Mouse (Mus musculus): ENCODE results near the gene 2900011O08Rik. TPM values are rescaled to one million over a fixed set of nuclear protein-coding genes. Genes with fewer than 3 reads are reported as not detected.

2900011O08Rik gene
- total RNA-seq, 2 experiments from 2014 or later, result 292 to 312 TPM

GRCm38 (mm10) chr16:14120941-14121340 is 134.5 kb downstream of the 2900011O08Rik start:
- intact Hi-C loops (cut with DNase I), result loop anchor here (10.0 kb wide), 1 partner anchor 286 kb away; no protein-coding TSS in a partner anchor
- no peak for DNase-seq (ENCODE audit: extremely low spot score in 1 of 2, low spot score in 2 of 2)

GRCm38 (mm10) chr16:14121563-14121962 is 135.2 kb downstream of the 2900011O08Rik start:
- intact Hi-C loops (cut with DNase I), result loop anchor here (10.0 kb wide), 1 partner anchor 287 kb away; no protein-coding TSS in a partner anchor
- DNase-seq (ENCODE audit: extremely low spot score in 1 of 2, low spot score in 2 of 2), result no peak

GRCm38 (mm10) chr16:14122586-14122985 is 136.2 kb downstream of the 2900011O08Rik start:
- intact Hi-C loops (cut with DNase I), result loop anchor here (10.0 kb wide), 1 partner anchor 288 kb away; no protein-coding TSS in a partner anchor

GRCm38 (mm10) chr16:14123901-14124300 is 137.5 kb downstream of the 2900011O08Rik start:
- no peak for DNase-seq (ENCODE audit: extremely low spot score in 1 of 2, low spot score in 2 of 2)
- intact Hi-C loops (cut with DNase I), result loop anchor here (10.0 kb wide), 1 partner anchor 289 kb away; no protein-coding TSS in a partner anchor

More at GRCm38 (mm10) chr16:14122586-14122985, 136.2 kb downstream of the 2900011O08Rik start:
- DNase-seq (ENCODE audit: extremely low spot score in 1 of 2, low spot score in 2 of 2), result no peak

- intact Hi-C loops (cut with DNase I), result loop anchor here (10.0 kb wide), 1 partner anchor 290 kb away; no protein-coding TSS in a partner anchor
Measured at GRCm38 (mm10) chr16:14124709-14125108, 138.3 kb downstream of the 2900011O08Rik start.

GRCm38 (mm10) chr16:14125253-14125652 is 138.8 kb downstream of the 2900011O08Rik start:
- no peak for DNase-seq (ENCODE audit: extremely low spot score in 1 of 2, low spot score in 2 of 2)
- intact Hi-C loops (cut with DNase I), result loop anchor here (10.0 kb wide), 1 partner anchor 290 kb away; no protein-coding TSS in a partner anchor

More at GRCm38 (mm10) chr16:14124709-14125108, 138.3 kb downstream of the 2900011O08Rik start:
- DNase-seq (ENCODE audit: extremely low spot score in 1 of 2, low spot score in 2 of 2), result no peak

- DNase-seq (ENCODE audit: extremely low spot score in 1 of 2, low spot score in 2 of 2), result no peak
- intact Hi-C loops (cut with DNase I), result loop anchor here (10.0 kb wide), 1 partner anchor 294 kb away; no protein-coding TSS in a partner anchor
Measured at GRCm38 (mm10) chr16:14128977-14129376, 142.6 kb downstream of the 2900011O08Rik start.

GRCm38 (mm10) chr16:14130796-14131195 is 144.4 kb downstream of the 2900011O08Rik start:
- no peak for DNase-seq (ENCODE audit: extremely low spot score in 1 of 2, low spot score in 2 of 2)
- intact Hi-C loops (cut with DNase I), result no loop called here

DNA sequence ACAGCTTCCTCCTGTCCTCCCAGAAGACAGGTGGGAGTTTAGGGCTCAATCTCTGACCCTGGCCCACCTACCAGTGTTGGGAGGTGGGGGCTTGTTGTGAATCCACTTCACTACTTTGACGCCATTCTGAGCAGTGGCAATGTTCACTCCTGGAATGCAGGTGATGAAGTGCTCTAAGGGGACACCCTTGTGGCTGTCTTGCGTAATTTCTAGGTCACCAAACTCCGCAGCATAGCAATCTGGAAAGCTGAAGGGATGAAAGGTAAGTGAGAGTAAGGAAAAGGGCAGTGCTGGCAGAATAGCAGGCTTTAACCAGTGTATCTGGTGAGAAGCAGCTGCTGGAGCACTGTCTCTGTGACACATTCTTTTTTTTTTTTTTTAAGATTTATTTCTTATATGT is 145.0 kb downstream of the 2900011O08Rik start:
- no peak for DNase-seq (ENCODE audit: extremely low spot score in 1 of 2, low spot score in 2 of 2)
- intact Hi-C loops (cut with DNase I), result no loop called here

DNA sequence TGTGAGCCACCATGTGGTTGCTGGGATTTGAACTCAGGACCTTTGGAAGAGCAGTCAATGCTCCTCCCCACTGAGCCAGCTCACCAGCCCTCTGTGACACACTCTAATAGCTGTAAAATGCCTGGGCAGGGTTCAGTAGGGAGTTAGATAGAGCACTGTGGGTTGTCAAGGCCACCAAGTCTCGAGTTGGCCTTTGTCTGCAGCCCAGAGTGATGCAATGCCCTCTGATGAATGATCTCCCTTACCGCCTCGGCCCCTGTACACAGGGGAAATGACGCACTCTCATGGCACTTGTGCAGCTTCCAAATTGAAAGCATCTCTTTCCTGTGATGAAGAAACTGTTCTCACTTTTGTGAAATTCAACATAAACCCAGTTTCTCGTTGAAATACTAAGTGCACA is 145.4 kb downstream of the 2900011O08Rik start:
- no peak for DNase-seq (ENCODE audit: extremely low spot score in 1 of 2, low spot score in 2 of 2)
- intact Hi-C loops (cut with DNase I), result no loop called here

- DNase-seq (ENCODE audit: extremely low spot score in 1 of 2, low spot score in 2 of 2), result no peak
- intact Hi-C loops (cut with DNase I), result no loop called here
Measured at GRCm38 (mm10) chr16:14135014-14135413, 148.6 kb downstream of the 2900011O08Rik start.

GRCm38 (mm10) chr16:14137976-14138561 is 151.7 kb downstream of the 2900011O08Rik start:
- DNase-seq (ENCODE audit: extremely low spot score in 1 of 2, low spot score in 2 of 2), result no peak
- intact Hi-C loops (cut with DNase I), result no loop called here

- intact Hi-C loops (cut with DNase I), result no loop called here
- no peak for DNase-seq (ENCODE audit: extremely low spot score in 1 of 2, low spot score in 2 of 2)
Measured at GRCm38 (mm10) chr16:14139106-14139505, 152.7 kb downstream of the 2900011O08Rik start.

DNA sequence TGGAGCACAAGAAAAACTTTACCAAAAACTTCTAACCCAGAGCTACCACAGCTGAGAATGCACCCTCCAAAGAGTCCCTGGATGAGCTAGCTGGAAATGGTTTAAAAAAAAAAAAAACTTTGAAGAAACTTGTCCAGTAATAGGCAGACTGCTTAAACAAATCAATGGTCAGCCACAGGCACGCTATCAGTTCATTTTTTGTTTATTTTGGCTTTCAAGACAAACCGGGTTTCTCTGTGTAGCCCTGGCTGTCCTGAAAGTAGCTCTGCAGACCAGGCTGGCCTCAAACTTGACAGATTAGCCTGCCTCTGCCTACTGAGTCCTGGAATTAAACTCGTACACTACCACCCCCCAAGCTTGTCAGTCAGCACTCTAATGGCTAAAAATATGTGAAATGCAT is 156.9 kb downstream of the 2900011O08Rik start:
- DNase-seq (ENCODE audit: extremely low spot score in 1 of 2, low spot score in 2 of 2), result no peak
- intact Hi-C loops (cut with DNase I), result no loop called here

- intact Hi-C loops (cut with DNase I), result no loop called here
- no peak for DNase-seq (ENCODE audit: extremely low spot score in 1 of 2, low spot score in 2 of 2)
Measured at GRCm38 (mm10) chr16:14147712-14148111, 161.3 kb downstream of the 2900011O08Rik start.

Small RNA genes lying within 50 kb of the gene (microRNA-seq; reads per million reads assigned to microRNA genes)
- not detected for gene Gm27671

Other genes starting within 250 kb of the 2900011O08Rik start
- 10 to 100 TPM; 44.8 to 47.0 TPM for gene Rrn3, start 205.9 kb upstream of the 2900011O08Rik start, total RNA-seq (2021)
- gene Ntan1, start 167.8 kb upstream of the 2900011O08Rik start, total RNA-seq (2021), result 100 to 1,000 TPM in 1 of 2 experiments, 10 to 100 TPM in 1; 97.1 to 104 TPM
- 10 to 100 TPM; 73.0 to 73.4 TPM for gene Pdxdc1, start 83.5 kb upstream of the 2900011O08Rik start, total RNA-seq (2021)
- gene Mpv17l, start 83.4 kb upstream of the 2900011O08Rik start, total RNA-seq (2021), result 10 to 100 TPM; 71.9 to 75.9 TPM
- gene Ifitm7, start 284 bp downstream of the 2900011O08Rik start, total RNA-seq (2021), result 1 to 10 TPM in 1 of 2 experiments, under 1 TPM in 1; 0.75 to 2.5 TPM
- gene Nde1, start 176.7 kb downstream of the 2900011O08Rik start, total RNA-seq (2021), result 10 to 100 TPM; 13.2 to 17.0 TPM
- 10 to 100 TPM; 44.1 to 44.2 TPM for gene Marf1, start 176.7 kb downstream of the 2900011O08Rik start, total RNA-seq (2021)